8 mouse cellular contexts compared by ENCODE assay signal in genomic region chr4:124703881-124704796, GRCm38 (mm10). TPM values are rescaled to one million over a fixed set of nuclear protein-coding genes. Genes with fewer than 3 reads are reported as not detected.
DNase-seq lines count a peak whose midpoint lies in the region; ATAC-seq lines count a peak whose summit lies in the region.

No protein-coding gene starts in this region.

- no peaks in the 10 kb centered on the region for H3K9me3 ChIP-seq in kidney, embryonic 16.5 days (ENCODE audit: low read length)
- no peaks in the 10 kb centered on the region for H3K9me3 ChIP-seq in heart, embryonic 13.5 days
- H3K9me3 ChIP-seq in liver, embryonic 15.5 days (replicated peaks): no peaks in the 10 kb centered on the region
- no peaks in the 10 kb centered on the region for H3K9me3 ChIP-seq in stomach, embryonic 16.5 days (replicated peaks; ENCODE audit: control insufficient read depth, low read length)

- intact Hi-C loops in left cerebral cortex, postnatal 36 days (cut with DNase I): no loop called here

- no peaks in the 10 kb centered on the region for H3K36me3 ChIP-seq in kidney, embryonic 16.5 days (ENCODE audit: insufficient read depth, low read length)
- peaks cover 25% of the 10 kb centered on the region for H3K36me3 ChIP-seq in heart, embryonic 13.5 days
- peaks cover 8% of the 10 kb centered on the region; the same call in 1 of the 2 replicates for H3K36me3 ChIP-seq in liver, embryonic 15.5 days (replicated peaks)
- H3K36me3 ChIP-seq in stomach, embryonic 16.5 days (ENCODE audit: control insufficient read depth, insufficient read depth, low read length): 0 out of 2 replicates have a peak, but pooled peaks cover 4% of the 10 kb centered on the region

- peaks cover 63% of the 10 kb centered on the region for H3K4me1 ChIP-seq in kidney, embryonic 16.5 days (ENCODE audit: insufficient read depth, low read length)
- peaks cover 76% of the 10 kb centered on the region for H3K4me1 ChIP-seq in heart, embryonic 13.5 days
- peaks cover 68% of the 10 kb centered on the region for H3K4me1 ChIP-seq in liver, embryonic 15.5 days (replicated peaks)
- H3K4me1 ChIP-seq in stomach, embryonic 16.5 days (ENCODE audit: control insufficient read depth, insufficient read depth, low read length): peaks cover 39% of the 10 kb centered on the region

- peak overlapping the region; percentile 37 for H3K4me2 ChIP-seq in kidney, embryonic 16.5 days (replicated peaks; ENCODE audit: low read depth, low read length)
- peak overlapping the region; percentile 94 for H3K4me2 ChIP-seq in heart, embryonic 13.5 days
- H3K4me2 ChIP-seq in liver, embryonic 15.5 days: peak overlapping the region; percentile 40
- peak overlapping the region; percentile 36 for H3K4me2 ChIP-seq in stomach, embryonic 16.5 days (ENCODE audit: low read depth, low read length)

- H3K9ac ChIP-seq in kidney, embryonic 16.5 days (replicated peaks; ENCODE audit: low read length): peak overlapping the region; percentile 58
- H3K9ac ChIP-seq in heart, embryonic 13.5 days: peak overlapping the region; percentile 76
- no peak overlapping the region for H3K9ac ChIP-seq in liver, embryonic 15.5 days
- peak overlapping the region; percentile 71 for H3K9ac ChIP-seq in stomach, embryonic 16.5 days (ENCODE audit: low read length)

- ATAC-seq in kidney, embryonic 16.5 days (ENCODE audit: low FRiP score, low TSS enrichment): no peak
- no peak for ATAC-seq in heart, embryonic 13.5 days (ENCODE audit: extremely low read depth, insufficient number of reproducible peaks, low FRiP score, low TSS enrichment)
- no peak for ATAC-seq in liver, embryonic 15.5 days (ENCODE audit: insufficient read depth)
- no peak for ATAC-seq in stomach, embryonic 16.5 days (ENCODE audit: insufficient read depth, low FRiP score)

- H3K4me3 ChIP-seq in kidney, embryonic 16.5 days (ENCODE audit: low read length): peak overlapping the region; percentile 19
- H3K4me3 ChIP-seq in heart, embryonic 13.5 days: peak overlapping the region; percentile 29
- peak overlapping the region; percentile 4; the same call in 1 of the 2 replicates for H3K4me3 ChIP-seq in liver, embryonic 15.5 days (replicated peaks)
- H3K4me3 ChIP-seq in stomach, embryonic 16.5 days (replicated peaks; ENCODE audit: low read length): peak overlapping the region; percentile 9

- 15% methylated on average over 6 of the region's 6 CpGs for WGBS in kidney, embryonic 16.5 days
- 14% methylated on average over 6 of the region's 6 CpGs for WGBS in heart, embryonic 13.5 days
- 25% methylated on average over 6 of the region's 6 CpGs for WGBS in liver, embryonic 15.5 days (ENCODE audit: insufficient replicate concordance)
- 8% methylated on average over 6 of the region's 6 CpGs for WGBS in stomach, embryonic 16.5 days

- DNase-seq in kidney, adult 8-10 months: no peak
- DNase-seq in R1 (ENCODE audit: low read depth, low spot score): peak; percentile 41
- no peak for DNase-seq in urinary bladder, postnatal 14 days (ENCODE audit: low spot score)
- DNase-seq in left cerebral cortex, postnatal 36 days (ENCODE audit: low spot score in 2 of 2): no peak

- no peaks in the 10 kb centered on the region for H3K27me3 ChIP-seq in kidney, embryonic 16.5 days (ENCODE audit: insufficient read depth, low read length)
- H3K27me3 ChIP-seq in heart, embryonic 13.5 days (replicated peaks): no peaks in the 10 kb centered on the region
- H3K27me3 ChIP-seq in liver, embryonic 15.5 days: peaks cover 27% of the 10 kb centered on the region
- H3K27me3 ChIP-seq in stomach, embryonic 16.5 days (ENCODE audit: control insufficient read depth, insufficient read depth, low read length): no peaks in the 10 kb centered on the region

- H3K27ac ChIP-seq in kidney, embryonic 16.5 days (ENCODE audit: low read length): peak overlapping the region; percentile 93
- H3K27ac ChIP-seq in heart, embryonic 13.5 days (replicated peaks): peak overlapping the region; percentile 95
- peak overlapping the region; percentile 53 for H3K27ac ChIP-seq in liver, embryonic 15.5 days (replicated peaks)
- H3K27ac ChIP-seq in stomach, embryonic 16.5 days (ENCODE audit: low read length): peak overlapping the region; percentile 91

RNA-seq across cellular contexts. Expression of gene Fhl3, which starts 3.6 kb away (rescaled TPM):
- polyA plus RNA-seq in kidney, embryonic 16.5 days (2015; fragmentation: Nextera tagmentation; extraction: Ambion mirVana): 6.6 and 8.1 TPM in 2 replicates
- polyA plus RNA-seq in heart, embryonic 13.5 days (2015; fragmentation: Nextera tagmentation; extraction: Ambion mirVana): 6.7 and 7.4 TPM in 2 replicates
- polyA plus RNA-seq in liver, embryonic 15.5 days (2015; fragmentation: Nextera tagmentation; extraction: Ambion mirVana): 1.9 and 2.1 TPM in 2 replicates
- 10.1 and 10.8 TPM in 2 replicates for polyA plus RNA-seq in stomach, embryonic 16.5 days (2015; fragmentation: Nextera tagmentation; extraction: Ambion mirVana)
- total RNA-seq in left cerebral cortex, postnatal 36 days (2021): 1 to 10 TPM; 1.6 to 1.9 TPM

RNA-seq across cellular contexts. Expression of gene Sf3a3, which starts 10.4 kb away (rescaled TPM):
- polyA plus RNA-seq in kidney, embryonic 16.5 days (2015; fragmentation: Nextera tagmentation; extraction: Ambion mirVana): 162 and 169 TPM in 2 replicates
- polyA plus RNA-seq in heart, embryonic 13.5 days (2015; fragmentation: Nextera tagmentation; extraction: Ambion mirVana): 92.4 and 96.2 TPM in 2 replicates
- polyA plus RNA-seq in liver, embryonic 15.5 days (2015; fragmentation: Nextera tagmentation; extraction: Ambion mirVana): 53.9 and 58.2 TPM in 2 replicates
- polyA plus RNA-seq in stomach, embryonic 16.5 days (2015; fragmentation: Nextera tagmentation; extraction: Ambion mirVana): 114 and 118 TPM in 2 replicates
- 10 to 100 TPM; 31.8 to 37.3 TPM for total RNA-seq in left cerebral cortex, postnatal 36 days (2021)

RNA-seq across cellular contexts. Expression of gene Utp11, which starts 10.7 kb away (rescaled TPM):
- polyA plus RNA-seq in kidney, embryonic 16.5 days (2015; fragmentation: Nextera tagmentation; extraction: Ambion mirVana): 65.4 and 72.5 TPM in 2 replicates
- 48.9 and 50.6 TPM in 2 replicates for polyA plus RNA-seq in heart, embryonic 13.5 days (2015; fragmentation: Nextera tagmentation; extraction: Ambion mirVana)
- polyA plus RNA-seq in liver, embryonic 15.5 days (2015; fragmentation: Nextera tagmentation; extraction: Ambion mirVana): 18.9 and 23.4 TPM in 2 replicates
- 85.7 and 88.8 TPM in 2 replicates for polyA plus RNA-seq in stomach, embryonic 16.5 days (2015; fragmentation: Nextera tagmentation; extraction: Ambion mirVana)
- total RNA-seq in left cerebral cortex, postnatal 36 days (2021): 10 to 100 TPM; 14.4 to 15.1 TPM

RNA-seq across cellular contexts. Expression of gene Inpp5b, which starts 37.5 kb away (rescaled TPM):
- polyA plus RNA-seq in kidney, embryonic 16.5 days (2015; fragmentation: Nextera tagmentation; extraction: Ambion mirVana): 34.7 and 35.0 TPM in 2 replicates
- polyA plus RNA-seq in heart, embryonic 13.5 days (2015; fragmentation: Nextera tagmentation; extraction: Ambion mirVana): 14.1 and 17.6 TPM in 2 replicates
- polyA plus RNA-seq in liver, embryonic 15.5 days (2015; fragmentation: Nextera tagmentation; extraction: Ambion mirVana): 38.1 and 38.3 TPM in 2 replicates
- polyA plus RNA-seq in stomach, embryonic 16.5 days (2015; fragmentation: Nextera tagmentation; extraction: Ambion mirVana): 33.0 and 35.8 TPM in 2 replicates
- 10 to 100 TPM; 35.8 to 49.7 TPM for total RNA-seq in left cerebral cortex, postnatal 36 days (2021)

RNA-seq across cellular contexts. Expression of gene Pou3f1, which starts 47.5 kb away (rescaled TPM):
- 0.37 and 0.40 TPM in 2 replicates for polyA plus RNA-seq in kidney, embryonic 16.5 days (2015; fragmentation: Nextera tagmentation; extraction: Ambion mirVana)
- polyA plus RNA-seq in heart, embryonic 13.5 days (2015; fragmentation: Nextera tagmentation; extraction: Ambion mirVana): 0.15 and 0.28 TPM in 2 replicates
- polyA plus RNA-seq in liver, embryonic 15.5 days (2015; fragmentation: Nextera tagmentation; extraction: Ambion mirVana): not detected in 2 replicates
- 0.13 and 0.14 TPM in 2 replicates for polyA plus RNA-seq in stomach, embryonic 16.5 days (2015; fragmentation: Nextera tagmentation; extraction: Ambion mirVana)
- total RNA-seq in left cerebral cortex, postnatal 36 days (2021): 10 to 100 TPM; 14.8 to 21.6 TPM

Comparison
In these comparisons a context has a peak if more than half of its experiments do, and no peak if none do; other contexts are left out.
1. H3K4me2 ChIP-seq: peak in every context shown above with its lines; median percentile 94 in heart, embryonic 13.5 days; 40 in liver, embryonic 15.5 days; 37 in kidney, embryonic 16.5 days; 36 in stomach, embryonic 16.5 days.